Mouse (Mus musculus): ENCODE measurements around the gene Zfp106.

Zfp106 gene

DNA sequence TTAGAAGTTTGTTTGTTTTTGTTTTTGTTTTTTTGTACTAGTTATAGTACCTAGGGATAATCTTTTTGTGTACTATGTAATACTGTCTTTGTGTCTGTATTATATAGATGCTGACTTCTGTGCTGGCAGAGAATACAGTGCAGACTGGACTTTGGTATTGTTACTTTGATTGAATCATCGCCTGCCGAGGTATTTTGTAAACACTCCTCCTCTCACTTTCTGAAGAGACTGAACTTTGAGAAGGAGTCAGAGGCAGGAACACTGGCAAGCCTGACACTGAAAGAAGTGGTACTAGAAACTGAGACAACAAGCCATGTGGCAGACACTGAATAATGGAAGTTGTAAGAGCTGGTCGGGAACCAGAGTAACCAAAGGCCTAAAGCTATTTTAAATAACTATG lies 6.8 kb downstream of the Zfp106 start:
- in situ Hi-C loops (cut with MboI, MseI), result no loop called here

DNA sequence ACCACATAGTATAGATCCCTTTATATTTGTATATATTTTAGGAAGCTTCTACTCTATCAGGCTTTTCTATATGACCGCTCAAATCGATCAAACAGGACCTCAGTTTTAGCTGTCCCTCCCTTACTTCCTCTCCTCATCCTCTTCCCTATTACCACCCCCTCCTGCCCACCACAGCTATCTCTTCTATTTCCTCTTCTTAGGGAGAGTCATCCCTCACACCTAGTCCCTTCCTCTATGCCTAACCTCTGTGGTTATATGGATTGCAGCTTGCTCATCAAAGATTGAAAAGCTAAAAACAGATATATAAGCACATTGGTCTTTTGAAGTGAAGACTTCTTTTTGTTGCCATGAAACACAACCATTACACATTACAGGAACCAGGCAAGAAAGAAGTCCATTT lies 18.9 kb downstream of the Zfp106 start:
- in situ Hi-C loops (cut with MboI, MseI), result loop anchor here (5.0 kb wide), 1 partner anchor 82 kb away; no protein-coding TSS in a partner anchor

- in situ Hi-C loops (cut with MboI, MseI), result loop anchor here (5.0 kb wide), 1 partner anchor 77 kb away; no protein-coding TSS in a partner anchor
Observed at GRCm38 (mm10) chr2:120539778-120540208, 23.9 kb downstream of the Zfp106 start.

DNA sequence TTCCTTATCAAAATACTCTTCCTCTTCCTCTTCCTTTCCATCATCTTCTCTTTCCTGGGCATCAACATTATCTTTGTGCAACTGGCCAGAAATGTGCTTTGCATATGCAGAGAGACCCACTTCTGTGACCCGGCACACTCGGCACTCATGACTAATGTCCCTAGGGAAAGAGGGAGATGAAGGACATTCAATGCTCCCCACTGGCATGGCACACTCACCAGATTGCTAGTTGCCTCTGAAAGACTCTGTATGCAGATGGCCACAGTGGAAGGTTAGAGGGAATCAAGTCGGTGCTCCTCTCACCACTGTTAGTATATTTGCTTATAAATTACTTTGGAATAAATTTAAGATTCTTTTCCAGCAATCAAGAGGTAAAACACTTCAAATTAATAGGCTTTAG lies 24.3 kb downstream of the Zfp106 start:
- in situ Hi-C loops (cut with MboI, MseI), result no loop called here

GRCm38 (mm10) chr2:120531223-120531622 lies 32.4 kb downstream of the Zfp106 start:
- in situ Hi-C loops (cut with MboI, MseI), result no loop called here

DNA sequence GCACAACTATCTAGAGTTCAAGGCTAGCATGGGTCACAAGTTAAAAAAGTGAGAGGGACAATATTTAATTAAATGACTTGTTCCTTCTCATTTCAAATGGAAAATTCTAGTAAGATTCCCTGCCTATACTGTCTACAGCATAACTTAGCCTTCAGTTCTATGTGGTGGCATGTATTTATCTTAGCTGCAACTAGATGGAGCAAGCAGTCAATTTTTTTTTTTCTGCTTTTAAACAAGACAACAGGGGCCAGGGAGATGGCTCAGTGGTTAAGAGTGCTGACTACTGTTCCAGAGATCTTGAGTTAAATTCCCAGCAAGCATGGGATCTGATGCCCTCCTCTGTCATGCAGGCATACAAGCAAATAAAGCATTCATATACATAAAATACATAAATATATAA lies 34.1 kb downstream of the Zfp106 start:
- in situ Hi-C loops (cut with MboI, MseI), result loop anchor here (10.0 kb wide), 1 partner anchor 155 kb away; no protein-coding TSS in a partner anchor

- in situ Hi-C loops (cut with MboI, MseI), result loop anchor here (10.0 kb wide), 1 partner anchor 152 kb away; no protein-coding TSS in a partner anchor
Observed at GRCm38 (mm10) chr2:120526771-120527170, 36.9 kb downstream of the Zfp106 start.

DNA sequence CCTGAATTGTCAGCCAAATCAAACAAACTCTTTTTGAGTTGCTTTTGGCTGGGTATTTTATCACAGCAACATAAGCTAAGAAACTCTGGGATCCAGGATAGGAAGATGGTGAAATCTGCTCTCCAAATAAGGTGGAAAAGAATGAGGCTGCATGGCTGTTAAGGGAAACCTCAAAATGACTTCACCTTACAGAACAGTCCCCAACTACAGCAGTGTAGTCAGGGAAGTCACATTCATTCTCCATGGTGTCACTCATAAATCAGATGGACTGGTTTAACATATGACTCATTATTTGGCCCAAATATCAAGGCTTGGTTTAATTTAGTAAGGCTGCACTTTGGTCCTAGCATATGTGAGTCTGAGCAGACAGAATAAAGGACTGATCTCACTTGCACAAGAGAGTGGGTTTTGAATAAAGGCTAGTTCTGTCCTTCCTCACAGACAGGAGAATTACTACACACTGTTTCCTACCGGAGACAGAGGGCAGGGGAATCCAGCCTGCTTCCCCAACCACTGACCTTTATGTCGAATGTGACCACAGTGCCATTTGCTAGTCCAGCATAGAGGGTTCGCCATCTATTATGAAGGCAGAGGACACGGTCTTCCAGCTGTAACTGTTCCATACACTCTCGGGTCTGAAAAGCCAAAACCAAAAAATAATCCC lies 45.0 kb downstream of the Zfp106 start:
- in situ Hi-C loops (cut with MboI, MseI), result loop anchor here (10.0 to 25.0 kb wide), 2 partner anchors 1084 to 1406 kb away; partner anchors contain the start of gene Rad51

DNA sequence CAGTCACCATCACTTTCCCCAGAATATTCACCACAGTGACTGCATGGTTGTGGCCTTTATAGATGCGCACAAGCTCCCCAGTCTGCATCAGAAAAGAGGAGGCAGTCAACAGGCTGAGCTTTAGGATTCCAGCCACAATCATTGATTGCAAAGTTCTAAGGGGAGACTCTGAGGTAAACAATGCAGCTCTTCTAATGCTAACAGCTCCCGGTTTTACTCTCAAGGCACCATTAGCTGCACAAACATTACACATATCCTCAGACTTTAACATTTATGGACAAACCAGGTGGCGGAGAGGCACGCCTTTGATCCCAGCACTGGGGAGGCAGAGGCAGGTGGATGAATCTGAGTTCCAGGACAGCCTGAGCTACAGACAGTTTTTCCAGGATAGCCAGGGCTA lies 49.5 kb downstream of the Zfp106 start:
- in situ Hi-C loops (cut with MboI, MseI), result loop anchor here (10.0 to 25.0 kb wide), 2 partner anchors 1079 to 1402 kb away; partner anchors contain the start of gene Rad51

DNA sequence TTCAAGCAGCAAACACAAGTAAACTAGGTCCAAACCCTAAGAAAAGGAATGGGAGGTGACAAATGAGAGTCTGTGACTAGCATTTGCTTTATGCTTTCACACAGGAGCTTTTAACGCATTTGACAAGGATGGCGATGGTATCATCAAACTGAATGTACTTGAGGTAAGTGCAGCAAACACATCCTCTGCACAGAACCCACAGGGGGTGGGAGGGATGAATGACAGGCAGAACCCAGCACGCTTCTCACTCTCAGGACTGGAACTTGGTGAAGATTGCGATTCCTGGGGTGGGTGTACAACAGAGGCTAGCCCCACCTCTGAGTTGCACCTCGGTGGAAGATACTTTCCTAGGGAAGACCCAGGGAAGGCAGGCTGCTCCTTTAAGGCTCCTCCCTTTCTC lies 59.7 kb downstream of the Zfp106 start:
- in situ Hi-C loops (cut with MboI, MseI), result loop anchor here (25.0 kb wide), 1 partner anchor 1392 kb away; the partner anchor contains the start of gene Rad51

- in situ Hi-C loops (cut with MboI, MseI), result loop anchor here (25.0 kb wide), 1 partner anchor 1391 kb away; the partner anchor contains the start of gene Rad51
Observed at GRCm38 (mm10) chr2:120503094-120503493, 60.5 kb downstream of the Zfp106 start.

GRCm38 (mm10) chr2:120502605-120502990 lies 61.0 kb downstream of the Zfp106 start:
- in situ Hi-C loops (cut with MboI, MseI), result loop anchor here (25.0 kb wide), 1 partner anchor 1390 kb away; the partner anchor contains the start of gene Rad51

- in situ Hi-C loops (cut with MboI, MseI), result loop anchor here (25.0 kb wide), 1 partner anchor 1390 kb away; the partner anchor contains the start of gene Rad51
Observed at GRCm38 (mm10) chr2:120501931-120502604, 61.6 kb downstream of the Zfp106 start.

DNA sequence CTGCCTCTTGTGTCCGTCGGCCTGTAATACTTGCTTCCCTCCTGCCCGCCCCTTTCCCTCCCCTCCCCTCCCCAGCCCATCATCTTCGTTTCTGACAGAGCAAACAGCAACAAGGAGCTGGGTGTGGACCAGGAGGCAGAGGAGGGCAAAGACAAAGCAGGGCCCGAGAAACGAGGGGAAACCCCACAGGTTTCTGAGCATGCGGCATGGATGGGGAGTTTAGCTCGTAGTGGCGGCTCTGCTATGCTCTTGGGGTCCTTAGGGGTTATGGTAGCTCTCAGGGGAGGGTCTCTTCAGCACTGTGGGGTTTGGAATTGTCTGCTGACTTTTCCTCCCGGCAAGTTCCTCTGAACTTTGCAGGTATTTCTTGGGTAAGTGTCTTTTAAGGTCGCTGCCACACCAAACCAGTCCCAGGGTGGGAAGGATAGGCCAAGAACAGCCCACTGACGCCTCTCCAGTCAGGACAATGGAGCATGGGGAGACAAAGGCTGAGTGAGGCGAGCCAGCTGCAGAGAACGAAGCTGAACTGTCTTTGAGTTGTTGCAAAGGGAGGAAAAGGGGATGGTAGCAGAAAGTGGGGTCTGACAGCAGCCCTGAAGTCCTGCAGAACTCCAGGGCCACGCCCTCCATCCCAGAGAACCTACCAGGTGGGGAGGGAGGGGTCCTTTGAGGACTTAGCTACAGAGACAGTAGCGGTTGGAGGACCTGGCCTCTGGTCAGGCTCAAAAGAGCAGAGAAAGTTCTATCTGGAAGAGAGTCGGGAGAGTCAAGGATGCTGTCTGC lies 62.3 kb downstream of the Zfp106 start:
- in situ Hi-C loops (cut with MboI, MseI), result loop anchor here (25.0 kb wide), 1 partner anchor 1389 kb away; the partner anchor contains the start of gene Rad51

GRCm38 (mm10) chr2:120499971-120500471 lies 63.6 kb downstream of the Zfp106 start:
- in situ Hi-C loops (cut with MboI, MseI), result loop anchor here (25.0 kb wide), 1 partner anchor 1388 kb away; the partner anchor contains the start of gene Rad51

GRCm38 (mm10) chr2:120496511-120496910 lies 67.1 kb downstream of the Zfp106 start:
- in situ Hi-C loops (cut with MboI, MseI), result no loop called here

- in situ Hi-C loops (cut with MboI, MseI), result no loop called here
Observed at GRCm38 (mm10) chr2:120493254-120493653, 70.4 kb downstream of the Zfp106 start.

- in situ Hi-C loops (cut with MboI, MseI), result no loop called here
Observed at GRCm38 (mm10) chr2:120484241-120484640, 79.4 kb downstream of the Zfp106 start.

- in situ Hi-C loops (cut with MboI, MseI), result no loop called here
Observed at GRCm38 (mm10) chr2:120482506-120483389, 80.9 kb downstream of the Zfp106 start.

GRCm38 (mm10) chr2:120481921-120482320 lies 81.7 kb downstream of the Zfp106 start:
- in situ Hi-C loops (cut with MboI, MseI), result no loop called here
